Mouse (Mus musculus) neural tube, embryonic 13.5 days (tissue): ENCODE measurements around the gene Ocrl. TPM values are rescaled to one million over a fixed set of nuclear protein-coding genes. Genes with fewer than 3 reads are reported as not detected.
A peak's percentile ranks its signal among the peaks of the same experiment; 100 is the strongest.

Source experiments
- ATAC-seq: fragments of 200-750 bp; cut with Nextera tagmentation; 2 replicates; pipeline ENCODE4 v1.8.0; 2017; ENCODE audit warnings: low read depth, mild to moderate bottlenecking, moderate TSS enrichment, moderate library complexity
- H3K27ac ChIP-seq: fragments of 300-500 bp; sonication (generic); replicated peaks from 2 replicates; pipeline ENCODE4 v1.5.1; 2015; ENCODE audit warnings: moderate library complexity, mild to moderate bottlenecking, inconsistent platforms
- H3K27me3 ChIP-seq: fragments of 300-500 bp; sonication (generic); 2 replicates; pipeline ENCODE4 v1.6.1; 2015; ENCODE audit warnings: mild to moderate bottlenecking, inconsistent platforms
- H3K36me3 ChIP-seq: fragments of 300-500 bp; sonication (generic); 2 replicates; pipeline ENCODE4 v1.6.1; 2015; ENCODE audit warnings: mild to moderate bottlenecking, inconsistent platforms
- H3K4me1 ChIP-seq: fragments of 300-500 bp; sonication (generic); replicated peaks from 2 replicates; pipeline ENCODE4 v1.6.1; 2015; ENCODE audit warnings: inconsistent platforms
- H3K4me2 ChIP-seq: fragments of 300-500 bp; sonication (generic); 2 replicates; pipeline ENCODE4 v1.6.1; 2015; ENCODE audit warnings: inconsistent platforms, mild to moderate bottlenecking, moderate library complexity
- H3K4me3 ChIP-seq: fragments of 300-500 bp; sonication (generic); 2 replicates; pipeline ENCODE4 v1.5.1; 2015; ENCODE audit warnings: mild to moderate bottlenecking, inconsistent platforms
- H3K9ac ChIP-seq: fragments of 300-500 bp; sonication (generic); 2 replicates; pipeline ENCODE4 v1.6.1; 2015; ENCODE audit warnings: moderate library complexity, mild to moderate bottlenecking, inconsistent platforms
- H3K9me3 ChIP-seq: fragments of 300-500 bp; sonication (generic); 2 replicates; pipeline ENCODE4 v1.6.1; 2016; ENCODE audit warnings: inconsistent platforms
- WGBS: fragments of 180-500 bp; shearing (Covaris S2); methylation state at CpG from one replicate; pipeline ENCODE4 v1.1.7; 2015; 5-methylcytosine and 5-hydroxymethylcytosine counted together
- polyA plus RNA-seq: library from polyadenylated mRNA; unstranded; fragments of >200 nt; fragmentation: Nextera tagmentation; extraction: Ambion mirVana; gene quantifications from 2 replicates; pipeline ENCODE4 v1.2.1, GENCODE M21; 2015

Ocrl gene
- polyA plus RNA-seq, 1 experiment from 2014 or later, result 27.0 TPM

DNA sequence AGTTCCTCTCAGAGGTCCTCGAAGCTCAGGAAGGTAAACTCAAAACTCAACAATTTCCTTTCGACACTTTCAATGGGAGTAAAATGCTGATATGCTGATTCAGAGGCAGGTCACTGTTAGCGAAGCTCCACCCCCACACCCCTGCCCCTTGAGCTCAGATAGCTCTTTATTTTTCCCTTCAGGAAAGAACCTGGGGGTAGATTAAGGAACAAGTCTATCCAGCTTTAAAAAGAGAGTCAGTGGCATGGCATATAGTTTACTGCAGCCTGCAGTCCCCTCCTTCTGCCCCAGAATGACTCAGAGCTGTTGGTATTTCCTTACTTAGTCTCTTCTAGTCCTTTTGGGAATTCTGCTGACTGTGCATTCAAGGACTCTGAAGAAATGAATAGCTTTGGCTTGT, 18.3 kb downstream of the Ocrl start:
- no peak overlapping the region for H3K27ac ChIP-seq
- peaks cover 23% of the 10 kb centered on the region for H3K36me3 ChIP-seq
- H3K4me1 ChIP-seq, result no peaks in the 10 kb centered on the region
- H3K4me2 ChIP-seq, result no peak overlapping the region
- no peaks in the 10 kb centered on the region for H3K27me3 ChIP-seq
- no peak for ATAC-seq
- 76% methylated on average over 3 of the region's 3 CpGs for WGBS
- H3K4me3 ChIP-seq, result no peak overlapping the region
- no peak overlapping the region for H3K9ac ChIP-seq
- H3K9me3 ChIP-seq, result no peaks in the 10 kb centered on the region

GRCm38 (mm10) chrX:47934352-47934751, 22.2 kb downstream of the Ocrl start:
- 91% methylated on average over 11 of the region's 11 CpGs for WGBS

GRCm38 (mm10) chrX:47936885-47937284, 24.7 kb downstream of the Ocrl start:
- ATAC-seq, result no peak
- no peaks in the 10 kb centered on the region for H3K27me3 ChIP-seq
- H3K4me3 ChIP-seq, result no peak overlapping the region
- H3K4me2 ChIP-seq, result no peak overlapping the region
- 70% methylated on average over 5 of the region's 5 CpGs for WGBS
- no peak overlapping the region for H3K9ac ChIP-seq
- H3K4me1 ChIP-seq, result no peaks in the 10 kb centered on the region
- H3K27ac ChIP-seq, result no peak overlapping the region
- H3K9me3 ChIP-seq, result no peaks in the 10 kb centered on the region
- H3K36me3 ChIP-seq, result peaks cover 15% of the 10 kb centered on the region; the same call in 1 of the 2 replicates

More at GRCm38 (mm10) chrX:47934352-47934751, 22.2 kb downstream of the Ocrl start:
- Histone ChIP-seq H3K9me3 (no peaks in the 10 kb centered on the region), H3K36me3 (peaks cover 26% of the 10 kb centered on the region), H3K4me2 (no peak overlapping the region), H3K4me1 (no peaks in the 10 kb centered on the region), H3K27ac (no peak overlapping the region), H3K27me3 (no peaks in the 10 kb centered on the region), H3K9ac (no peak overlapping the region), H3K4me3 (no peak overlapping the region)
- no peak for ATAC-seq

- WGBS, result 39% methylated on average over 2 of the region's 2 CpGs
- Histone ChIP-seq H3K9me3 (no peaks in the 10 kb centered on the region), H3K4me3 (no peak overlapping the region), H3K9ac (no peak overlapping the region), H3K27ac (no peak overlapping the region), H3K4me1 (no peaks in the 10 kb centered on the region), H3K4me2 (no peak overlapping the region), H3K36me3 (peaks cover 12% of the 10 kb centered on the region; the same call in 1 of the 2 replicates), H3K27me3 (no peaks in the 10 kb centered on the region)
- ATAC-seq, result no peak; the same call in 1 of the 2 replicates
Observed at GRCm38 (mm10) chrX:47937740-47938139, 25.6 kb downstream of the Ocrl start.

- no peak overlapping the region for H3K27ac ChIP-seq
- no peaks in the 10 kb centered on the region for H3K27me3 ChIP-seq
- no peak overlapping the region for H3K4me3 ChIP-seq
- no peak; the same call in 1 of the 2 replicates for ATAC-seq
- 39% methylated on average over 3 of the region's 3 CpGs for WGBS
- H3K4me2 ChIP-seq, result no peak overlapping the region
- H3K4me1 ChIP-seq, result no peaks in the 10 kb centered on the region
- peaks cover 18% of the 10 kb centered on the region; the same call in 1 of the 2 replicates for H3K36me3 ChIP-seq
- H3K9me3 ChIP-seq, result no peaks in the 10 kb centered on the region
- no peak overlapping the region for H3K9ac ChIP-seq
Observed at GRCm38 (mm10) chrX:47949729-47950128, 37.5 kb downstream of the Ocrl start.

DNA sequence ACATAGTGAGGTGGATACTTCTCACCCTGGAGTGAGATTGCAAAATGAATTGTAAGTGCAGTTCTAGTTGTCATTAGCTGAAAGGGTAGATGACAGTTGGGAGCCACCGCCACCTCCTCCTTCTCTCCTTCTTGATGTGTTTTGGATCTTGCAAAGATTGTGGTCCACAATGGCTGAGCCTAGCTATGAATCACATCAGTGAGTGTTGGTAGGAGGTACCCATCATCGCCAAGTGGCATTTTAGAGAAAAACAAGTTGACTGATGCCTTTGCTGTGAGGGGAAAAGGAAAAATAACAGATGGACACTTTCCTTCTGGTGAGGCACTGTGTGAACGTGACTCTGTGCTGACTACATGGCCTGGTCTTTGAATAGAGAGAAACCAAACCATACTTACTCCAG, 50.4 kb downstream of the Ocrl start:
- ATAC-seq, result no peak
- no peaks in the 10 kb centered on the region for H3K4me1 ChIP-seq

DNA sequence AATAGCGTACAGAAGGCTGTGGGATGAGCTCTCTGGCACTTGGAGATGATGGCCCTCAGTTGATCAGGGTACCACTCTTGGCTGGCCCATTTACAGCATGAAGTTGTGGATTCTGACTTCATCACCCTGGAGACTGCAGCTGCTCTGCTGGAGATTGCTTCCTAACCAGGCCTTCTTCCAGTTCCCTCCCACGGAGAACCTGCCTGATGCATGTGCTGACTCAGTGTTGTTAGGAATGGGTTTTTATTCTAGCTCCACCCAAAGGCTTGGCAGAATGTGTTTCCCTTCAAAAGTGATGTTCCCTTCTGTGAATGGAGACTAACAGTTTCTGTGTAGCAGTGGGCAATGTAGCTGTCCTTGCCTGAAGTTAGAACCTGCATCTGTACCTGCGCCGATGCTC, 58.2 kb downstream of the Ocrl start:
- Histone ChIP-seq H3K4me1 (no peaks in the 10 kb centered on the region), H3K9ac (no peak overlapping the region), H3K4me2 (no peak overlapping the region), H3K27ac (no peak overlapping the region), H3K27me3 (no peaks in the 10 kb centered on the region), H3K9me3 (no peaks in the 10 kb centered on the region), H3K36me3 (no peaks in the 10 kb centered on the region), H3K4me3 (no peak overlapping the region)
- 87% methylated on average over 4 of the region's 4 CpGs for WGBS
- ATAC-seq, result no peak

More for the DNA sequence above, 50.4 kb downstream of the Ocrl start:
- H3K9me3 ChIP-seq, result no peaks in the 10 kb centered on the region
- no peak overlapping the region for H3K9ac ChIP-seq
- no peak overlapping the region for H3K4me3 ChIP-seq
- H3K27me3 ChIP-seq, result no peaks in the 10 kb centered on the region
- H3K4me2 ChIP-seq, result no peak overlapping the region
- 87% methylated on average over 3 of the region's 3 CpGs for WGBS
- no peak overlapping the region for H3K27ac ChIP-seq
- H3K36me3 ChIP-seq, result peaks cover 21% of the 10 kb centered on the region

DNA sequence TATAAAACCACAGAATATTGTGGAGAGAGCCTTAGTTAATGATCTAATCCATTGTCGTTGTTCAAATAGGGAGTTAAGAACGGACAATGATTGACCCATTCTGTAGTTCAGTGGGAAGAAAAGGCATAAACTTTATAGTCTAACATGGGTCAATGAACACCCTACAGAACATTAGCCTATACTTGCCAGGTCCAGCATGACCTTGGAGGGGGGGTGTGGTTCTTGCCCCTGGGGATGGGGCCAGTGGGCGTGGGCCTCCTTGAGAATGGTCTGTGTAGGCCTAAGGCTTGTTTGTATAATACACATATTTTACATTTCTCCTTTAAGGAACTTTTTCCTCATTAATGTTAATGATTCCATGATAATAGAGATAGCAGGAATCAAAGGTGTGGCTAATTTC, 58.7 kb downstream of the Ocrl start:
- H3K4me2 ChIP-seq, result no peak overlapping the region
- no peak overlapping the region for H3K9ac ChIP-seq
- no peaks in the 10 kb centered on the region for H3K4me1 ChIP-seq
- H3K9me3 ChIP-seq, result no peaks in the 10 kb centered on the region
- H3K27me3 ChIP-seq, result no peaks in the 10 kb centered on the region
- WGBS, result 87% methylated on average over 3 of the region's 3 CpGs
- H3K27ac ChIP-seq, result no peak overlapping the region
- H3K4me3 ChIP-seq, result no peak overlapping the region
- H3K36me3 ChIP-seq, result no peaks in the 10 kb centered on the region
- no peak for ATAC-seq

DNA sequence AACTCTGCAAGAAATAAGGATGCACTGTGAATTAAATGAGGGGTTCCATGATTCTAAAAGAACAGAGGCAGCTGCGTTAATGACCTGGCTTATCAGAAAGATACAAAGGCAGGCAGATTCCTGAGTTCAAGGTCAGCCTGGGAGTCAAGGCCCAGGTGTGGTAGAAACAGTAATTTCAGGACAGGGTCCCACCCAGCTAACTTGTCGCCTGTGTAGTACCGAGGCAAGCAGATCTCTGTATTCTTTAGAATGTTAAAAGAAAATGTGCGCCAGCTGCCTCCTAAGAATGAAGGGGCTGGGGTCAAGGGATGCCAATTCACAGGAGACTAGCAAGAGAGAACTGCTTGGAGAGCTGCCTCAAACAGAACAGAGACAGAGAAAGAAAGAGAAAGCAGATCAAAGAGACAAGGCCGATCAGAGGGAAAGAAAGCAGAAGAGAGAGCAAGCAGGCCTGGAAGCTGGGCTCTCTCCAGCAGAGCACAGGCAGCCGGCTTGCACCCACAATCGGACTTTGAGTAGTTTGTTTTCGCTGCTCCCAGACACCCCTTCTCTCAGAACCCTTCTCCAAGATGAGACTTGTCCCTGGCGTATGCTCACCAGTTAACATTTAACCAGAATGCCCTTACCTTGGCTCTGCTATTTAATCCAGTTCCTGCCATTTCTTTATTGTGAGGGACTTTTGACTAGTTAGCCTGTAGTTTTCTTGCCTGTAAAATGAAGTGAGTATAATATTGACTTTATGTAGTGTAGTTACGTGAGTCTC, 59.4 kb downstream of the Ocrl start:
- no peak for ATAC-seq
- no peak overlapping the region for H3K4me3 ChIP-seq
- no peaks in the 10 kb centered on the region for H3K36me3 ChIP-seq
- no peak overlapping the region for H3K27ac ChIP-seq
- WGBS, result 70% methylated on average over 10 of the region's 10 CpGs
- H3K4me2 ChIP-seq, result no peak overlapping the region
- no peak overlapping the region for H3K9ac ChIP-seq
- H3K9me3 ChIP-seq, result no peaks in the 10 kb centered on the region
- no peaks in the 10 kb centered on the region for H3K27me3 ChIP-seq
- no peaks in the 10 kb centered on the region for H3K4me1 ChIP-seq

- ATAC-seq, result no peak
- 82% methylated on average over 4 of the region's 4 CpGs for WGBS
Observed at GRCm38 (mm10) chrX:47976551-47976950, 64.4 kb downstream of the Ocrl start.

DNA sequence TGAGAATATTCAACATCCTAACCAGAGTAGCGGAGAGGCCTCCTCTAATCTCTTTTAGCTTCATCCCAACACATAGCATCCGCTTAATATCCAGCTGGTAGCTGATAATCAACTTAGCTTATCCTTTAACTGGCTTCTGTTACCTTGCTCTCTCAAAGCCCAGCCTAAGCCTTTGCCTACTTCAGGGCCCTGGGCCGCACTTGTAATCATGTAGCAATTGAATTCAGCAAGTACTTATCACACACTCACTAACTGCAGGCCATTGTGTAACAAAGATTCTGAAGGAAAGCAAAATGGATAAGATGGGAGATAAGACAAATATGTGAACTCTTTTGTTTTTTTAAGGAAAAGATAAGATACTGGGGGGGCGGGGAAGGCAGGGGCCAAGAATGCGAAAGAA, 64.9 kb downstream of the Ocrl start:
- no peak for ATAC-seq
- H3K4me2 ChIP-seq, result no peak overlapping the region
- H3K27ac ChIP-seq, result no peak overlapping the region
- H3K9ac ChIP-seq, result no peak overlapping the region
- no peaks in the 10 kb centered on the region for H3K27me3 ChIP-seq
- no peaks in the 10 kb centered on the region for H3K9me3 ChIP-seq
- H3K4me3 ChIP-seq, result no peak overlapping the region
- H3K4me1 ChIP-seq, result no peaks in the 10 kb centered on the region
- no peaks in the 10 kb centered on the region for H3K36me3 ChIP-seq
- 97% methylated on average over 5 of the region's 5 CpGs for WGBS

More at GRCm38 (mm10) chrX:47976551-47976950, 64.4 kb downstream of the Ocrl start:
- no peaks in the 10 kb centered on the region for H3K27me3 ChIP-seq
- no peak overlapping the region for H3K4me2 ChIP-seq
- no peak overlapping the region for H3K4me3 ChIP-seq
- no peaks in the 10 kb centered on the region for H3K4me1 ChIP-seq
- H3K9ac ChIP-seq, result no peak overlapping the region
- H3K27ac ChIP-seq, result no peak overlapping the region
- no peaks in the 10 kb centered on the region for H3K36me3 ChIP-seq
- H3K9me3 ChIP-seq, result no peaks in the 10 kb centered on the region

DNA sequence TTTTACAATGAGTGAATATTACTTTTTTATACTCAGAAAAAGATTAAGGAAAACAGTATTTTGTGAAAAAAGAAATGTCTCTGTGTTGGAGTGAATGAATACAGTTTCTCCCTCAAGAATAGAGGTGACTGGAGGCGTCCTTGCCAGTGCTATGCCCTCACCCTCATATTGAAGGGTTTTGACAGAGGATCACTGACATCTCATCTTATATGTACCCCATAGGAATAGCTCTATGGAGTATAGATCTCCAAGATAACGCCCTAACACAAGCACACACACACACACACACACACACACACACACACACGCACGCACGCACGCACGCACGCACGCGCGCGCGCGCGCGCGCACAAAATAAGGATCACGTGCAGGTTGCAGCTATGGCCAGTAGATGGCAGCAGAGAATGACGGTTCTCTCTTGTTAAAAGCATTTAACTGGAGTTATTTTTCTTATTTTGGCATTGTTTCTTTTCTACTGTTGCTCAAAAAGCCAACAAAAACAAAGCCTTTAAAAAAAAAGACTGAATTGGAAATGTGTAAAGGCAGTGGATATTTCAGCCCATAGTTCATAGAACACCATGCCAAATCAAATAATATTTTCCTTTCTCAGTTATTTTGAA, 72.9 kb downstream of the Ocrl start:
- H3K4me2 ChIP-seq, result peak overlapping the region; percentile 48
- H3K4me1 ChIP-seq, result no peaks in the 10 kb centered on the region
- no peak overlapping the region for H3K27ac ChIP-seq
- no peak for ATAC-seq
- H3K27me3 ChIP-seq, result no peaks in the 10 kb centered on the region
- H3K9ac ChIP-seq, result no peak overlapping the region
- H3K9me3 ChIP-seq, result no peaks in the 10 kb centered on the region
- WGBS, result 20% methylated on average over 19 of the region's 19 CpGs
- H3K36me3 ChIP-seq, result no peaks in the 10 kb centered on the region
- peak overlapping the region; percentile 23; the same call in 1 of the 2 replicates for H3K4me3 ChIP-seq
